Mouse (Mus musculus): Measurements from ENCODE around the gene Bbip1.

Gene Bbip1

GRCm38 (mm10) chr19:53941139-53941538, 3.3 kb downstream of the Bbip1 start:
- no peak for TF ChIP-seq GATA4 (IDR thresholded peaks at IDR 0.05; ENCODE audit: insufficient replicate concordance, low read length)

DNA sequence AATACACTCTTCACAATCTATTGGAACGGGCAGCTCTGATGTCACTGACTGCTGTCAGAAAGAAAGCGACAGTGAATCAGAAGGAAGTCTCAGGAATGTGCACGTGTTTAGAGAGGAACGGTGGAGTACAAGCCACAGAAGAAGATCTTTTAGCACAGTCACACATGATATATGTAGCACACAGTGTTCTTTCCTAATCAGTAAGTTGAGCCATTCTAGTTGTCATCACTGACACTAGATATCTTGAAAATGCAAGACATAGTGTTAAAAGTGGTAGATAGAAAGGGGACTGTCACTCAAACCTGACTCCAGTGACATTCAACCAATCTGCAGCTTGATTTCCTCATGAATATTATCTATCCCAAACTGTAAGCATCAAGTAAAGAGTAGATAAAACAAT, 5.0 kb downstream of the Bbip1 start:
- no peak for TF ChIP-seq GATA4 (IDR thresholded peaks at IDR 0.05; ENCODE audit: insufficient replicate concordance, low read length)

DNA sequence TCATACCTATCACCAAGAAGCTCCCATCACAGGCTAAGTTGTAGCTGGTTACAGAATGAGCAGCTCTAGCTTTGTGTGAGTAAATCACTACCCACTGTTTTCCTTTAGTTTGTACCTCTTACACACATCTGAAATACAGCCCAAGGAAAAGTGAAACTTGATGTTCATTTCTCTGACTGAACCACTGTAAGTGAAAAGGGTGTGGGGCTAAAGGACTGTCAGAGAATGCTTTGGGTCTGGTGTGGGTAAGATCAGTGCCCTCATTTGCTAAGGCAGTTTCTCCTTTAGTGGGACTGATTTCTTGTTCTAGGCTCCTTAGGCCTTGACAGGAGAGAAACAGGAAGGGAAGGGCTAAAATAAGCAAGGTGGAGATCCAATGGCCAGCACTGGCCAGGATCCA, 10.4 kb downstream of the Bbip1 start:
- TF ChIP-seq GATA4 (IDR thresholded peaks at IDR 0.05; ENCODE audit: insufficient replicate concordance, low read length) = no peak

DNA sequence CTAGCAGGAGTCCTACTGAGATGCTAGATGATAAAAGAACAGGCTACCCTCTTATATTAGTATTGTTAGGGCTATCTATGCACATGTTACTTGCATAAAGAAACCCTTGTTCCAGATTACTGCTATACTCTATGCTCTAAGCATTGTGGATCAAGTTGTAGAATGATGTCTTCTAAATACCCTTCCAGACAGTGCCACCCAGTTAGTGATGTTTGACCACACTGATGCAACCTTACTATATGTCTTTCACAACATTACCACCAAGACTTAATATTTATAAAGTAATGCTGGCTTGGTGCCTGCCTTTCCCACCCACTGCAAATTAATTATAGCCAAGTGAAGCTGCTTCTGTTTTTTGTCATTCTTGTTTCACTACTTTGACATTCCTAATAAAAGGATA, 11.4 kb downstream of the Bbip1 start:
- no peak for TF ChIP-seq GATA4 (IDR thresholded peaks at IDR 0.05; ENCODE audit: insufficient replicate concordance, low read length)

DNA sequence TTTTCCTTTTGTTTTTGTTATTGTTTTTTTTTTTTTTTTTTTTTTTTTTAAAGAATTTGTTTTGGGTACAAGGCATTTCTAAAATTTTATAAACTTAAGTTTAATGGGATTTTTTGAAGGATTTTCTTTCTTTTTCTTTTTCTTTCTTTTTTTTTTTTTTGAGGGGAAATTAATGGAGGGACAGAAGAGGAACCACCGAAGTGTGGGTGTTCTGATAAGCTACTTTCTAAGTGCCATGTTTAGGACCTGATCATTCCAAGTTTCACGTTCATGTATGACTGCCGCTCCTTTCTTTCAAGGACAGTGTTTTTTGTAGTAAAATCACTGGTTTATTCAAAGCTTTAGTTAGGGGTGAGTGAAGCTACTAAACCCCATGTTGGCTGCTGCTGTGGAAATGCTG, 15.2 kb downstream of the Bbip1 start:
- TF ChIP-seq GATA4 (IDR thresholded peaks at IDR 0.05; ENCODE audit: insufficient replicate concordance, low read length) = no peak

DNA sequence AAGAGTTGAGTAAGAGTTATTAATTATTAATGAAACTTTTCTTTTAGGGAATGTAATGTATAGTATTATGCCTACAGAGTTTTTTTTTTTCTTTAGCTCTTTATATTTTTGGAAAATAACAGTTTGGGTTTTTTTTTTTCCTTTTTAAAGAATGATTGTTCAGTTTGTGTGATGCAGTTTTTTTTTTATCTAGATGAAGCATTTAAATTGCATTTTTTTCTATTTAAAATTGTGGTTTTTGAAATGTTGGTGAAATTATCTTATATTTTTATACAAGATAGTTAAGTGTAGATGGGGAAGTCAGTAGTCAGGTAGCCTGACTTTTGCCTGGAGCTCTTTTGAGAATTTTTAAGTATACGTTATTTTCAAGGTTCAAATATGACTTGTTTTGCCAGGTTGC, 17.7 kb downstream of the Bbip1 start:
- no peak for TF ChIP-seq GATA4 (IDR thresholded peaks at IDR 0.05; ENCODE audit: insufficient replicate concordance, low read length)

DNA sequence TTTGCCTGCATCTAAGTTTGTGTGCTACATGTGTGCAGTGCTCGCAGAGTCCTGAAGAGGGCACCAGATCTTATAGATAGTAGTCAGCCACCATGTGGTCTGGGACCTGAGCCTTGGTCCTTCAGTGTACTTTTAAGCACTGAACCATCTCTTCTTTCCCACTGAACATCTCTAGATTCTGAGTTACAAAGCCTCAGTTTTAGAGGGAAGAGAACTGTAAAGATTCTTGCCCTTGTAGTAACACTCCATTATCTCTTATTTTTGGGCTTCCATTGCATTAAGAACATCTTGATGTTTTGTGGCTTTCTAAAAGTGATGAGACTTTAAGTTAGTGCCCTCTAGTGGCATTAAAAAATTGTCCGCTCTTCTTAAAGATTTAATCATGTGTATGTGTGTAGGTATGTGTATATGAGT, 19.1 kb downstream of the Bbip1 start:
- no peak for TF ChIP-seq GATA4 (IDR thresholded peaks at IDR 0.05; ENCODE audit: insufficient replicate concordance, low read length)

DNA sequence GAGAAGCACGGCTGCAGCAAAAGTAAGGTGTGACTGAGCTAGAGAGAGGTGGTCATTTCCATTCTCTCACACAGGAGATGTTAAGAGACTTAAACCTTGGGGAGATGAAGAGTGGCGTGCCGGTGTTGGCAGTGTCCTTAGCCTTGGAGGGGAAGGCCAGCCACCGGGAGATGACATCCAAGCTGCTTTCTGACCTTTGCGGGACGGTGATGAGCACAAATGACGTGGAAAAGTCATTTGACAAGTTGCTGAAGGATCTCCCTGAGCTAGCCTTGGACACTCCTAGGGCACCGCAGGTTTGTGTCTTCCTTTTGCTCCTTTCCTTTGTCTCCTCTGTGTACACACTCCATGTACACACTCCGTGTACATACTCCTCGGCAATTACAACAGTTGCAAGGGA, 24.9 kb downstream of the Bbip1 start:
- TF ChIP-seq GATA4 (IDR thresholded peaks at IDR 0.05; ENCODE audit: insufficient replicate concordance, low read length) = no peak

GRCm38 (mm10) chr19:53914950-53915349, 29.5 kb downstream of the Bbip1 start:
- TF ChIP-seq GATA4 (IDR thresholded peaks at IDR 0.05; ENCODE audit: insufficient replicate concordance, low read length) = peak; percentile 50; the same call in 1 of the 2 replicates

DNA sequence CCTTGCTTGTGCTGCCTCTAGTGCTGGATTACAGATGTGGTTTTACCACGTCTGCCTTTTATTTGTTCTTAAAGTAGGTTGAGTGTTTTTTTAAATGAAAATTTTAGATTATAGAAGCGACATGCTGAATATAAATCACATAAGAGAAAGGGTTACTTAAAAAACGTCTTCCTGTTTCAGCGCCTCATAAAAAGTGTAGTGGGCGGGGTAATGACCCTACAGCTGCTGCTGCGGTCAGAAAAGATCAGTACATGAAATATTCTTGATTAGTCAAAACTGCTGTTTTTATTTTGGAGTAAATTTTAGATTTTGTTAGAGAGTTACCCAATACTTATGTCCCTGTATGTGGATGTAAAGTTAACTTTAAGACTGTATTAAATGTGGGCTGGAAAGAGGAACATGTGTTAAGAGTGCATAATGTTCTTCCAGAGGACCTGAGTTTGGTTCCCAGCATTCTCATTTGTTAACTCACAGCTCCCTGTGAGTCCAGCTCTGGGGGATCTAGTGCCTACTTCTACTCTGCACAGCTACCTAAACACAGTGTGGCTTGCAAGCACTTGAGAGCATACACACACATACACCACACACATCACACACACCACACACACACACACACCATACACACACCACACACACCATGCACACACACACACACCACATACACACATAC, 38.3 kb downstream of the Bbip1 start:
- no peak for TF ChIP-seq GATA4 (IDR thresholded peaks at IDR 0.05; ENCODE audit: insufficient replicate concordance, low read length)

GRCm38 (mm10) chr19:53904833-53905480, 39.5 kb downstream of the Bbip1 start:
- no peak for TF ChIP-seq GATA4 (IDR thresholded peaks at IDR 0.05; ENCODE audit: insufficient replicate concordance, low read length)

DNA sequence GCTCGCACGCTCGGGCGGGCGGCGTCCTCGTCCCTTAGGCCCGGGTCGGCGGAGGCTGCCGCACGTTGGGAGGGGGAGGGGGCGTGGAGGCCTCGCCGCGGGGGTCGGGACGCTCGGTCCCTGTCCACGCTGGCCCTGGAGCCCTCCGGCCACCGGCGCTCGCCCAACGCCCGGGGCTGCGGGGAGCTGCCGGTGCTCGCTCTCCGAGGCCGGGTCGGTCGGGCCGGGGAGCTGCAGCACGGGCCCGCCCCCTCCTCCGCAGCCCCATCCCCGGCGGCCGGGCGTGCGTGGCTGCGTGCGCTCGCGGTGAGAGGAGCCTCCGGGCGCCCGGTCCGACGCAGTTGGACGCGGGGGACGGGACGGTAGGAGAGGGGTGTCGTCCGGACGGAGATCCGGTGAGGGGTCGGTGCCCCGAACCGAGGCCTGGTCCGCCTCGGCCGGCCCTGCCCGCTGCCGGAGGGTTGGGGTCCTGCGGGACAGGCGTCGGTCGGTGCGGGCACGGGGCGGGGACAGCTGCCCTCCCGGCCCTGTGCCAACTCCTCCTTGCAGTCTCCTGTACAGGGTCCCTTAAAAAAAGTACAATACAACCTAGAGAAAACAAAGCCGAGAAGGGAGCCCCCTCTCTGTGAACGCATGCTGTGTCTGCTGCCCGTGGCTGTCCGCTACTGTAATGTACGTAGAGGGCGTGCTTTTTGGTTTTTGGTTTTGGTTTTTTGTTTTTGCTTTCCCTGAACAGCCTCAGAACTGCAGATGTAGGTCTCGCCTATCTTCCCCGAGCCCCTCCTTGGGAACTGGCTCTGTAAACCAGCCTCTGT, 40.7 kb downstream of the Bbip1 start:
- TF ChIP-seq GATA4 (IDR thresholded peaks at IDR 0.05; ENCODE audit: insufficient replicate concordance, low read length) = no peak

GRCm38 (mm10) chr19:53902739-53903487, 41.5 kb downstream of the Bbip1 start:
- peak; percentile 68; the same call in 1 of the 2 replicates for TF ChIP-seq GATA4 (IDR thresholded peaks at IDR 0.05; ENCODE audit: insufficient replicate concordance, low read length)

DNA sequence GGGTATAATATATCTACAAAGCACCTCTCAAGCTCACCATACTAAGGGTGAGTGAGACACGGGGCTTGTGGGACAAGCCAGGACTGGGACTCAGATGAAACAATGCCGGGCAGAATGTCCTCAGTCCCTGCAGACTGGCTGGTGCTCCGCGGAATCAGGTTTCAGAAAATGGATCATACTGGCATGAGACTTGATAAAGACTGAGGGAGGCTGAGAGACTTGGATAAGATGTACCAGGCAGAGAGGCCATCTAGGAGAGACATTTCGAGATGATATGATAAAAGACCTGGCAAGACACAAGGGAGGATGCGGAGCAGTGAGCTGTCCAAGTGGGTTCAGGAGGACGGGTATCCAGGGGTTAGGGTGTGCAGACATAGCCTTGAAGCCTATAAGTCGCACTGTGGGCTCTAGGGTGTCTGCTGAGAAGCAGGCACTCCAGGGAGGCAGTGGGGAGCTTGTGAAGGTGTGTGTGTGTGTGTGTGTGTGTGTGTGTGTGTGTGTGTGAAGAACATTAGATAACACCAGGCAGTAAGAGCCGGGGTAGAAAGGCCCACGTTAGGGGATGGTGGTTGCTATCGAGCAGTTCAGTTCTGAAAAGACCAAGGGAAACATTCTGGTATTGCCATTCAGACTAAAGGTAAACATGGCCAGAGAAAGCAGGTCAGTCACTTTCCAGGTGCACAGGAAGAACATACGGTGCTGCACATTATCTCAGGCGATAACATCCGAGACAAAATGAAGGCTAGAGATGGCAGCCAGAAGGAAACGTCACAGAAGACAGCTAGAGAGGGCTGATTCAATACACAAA, 42.3 kb downstream of the Bbip1 start:
- TF ChIP-seq GATA4 (IDR thresholded peaks at IDR 0.05; ENCODE audit: insufficient replicate concordance, low read length) = no peak

Measured in liver, adult (tissue).